Mouse (Mus musculus) cerebellum, adult 2 months (tissue): ENCODE measurements around the gene Prr13.

Experiments
- CTCF ChIP-seq: fragments of 200-500 bp; IDR thresholded peaks from 2 replicates; pipeline ENCODE4 v1.5.1; 2011; ENCODE audit warnings: low read depth, mild to moderate bottlenecking, control low read depth, low read length, moderate library complexity, borderline replicate concordance; ENCODE audit not compliant: insufficient read depth
- POLR2A ChIP-seq: fragments of 200-500 bp; IDR thresholded peaks from 2 replicates; pipeline ENCODE4 v1.6.1; 2011; ENCODE audit warnings: low read length, control low read depth, borderline replicate concordance; ENCODE audit not compliant: insufficient read depth

DNA sequence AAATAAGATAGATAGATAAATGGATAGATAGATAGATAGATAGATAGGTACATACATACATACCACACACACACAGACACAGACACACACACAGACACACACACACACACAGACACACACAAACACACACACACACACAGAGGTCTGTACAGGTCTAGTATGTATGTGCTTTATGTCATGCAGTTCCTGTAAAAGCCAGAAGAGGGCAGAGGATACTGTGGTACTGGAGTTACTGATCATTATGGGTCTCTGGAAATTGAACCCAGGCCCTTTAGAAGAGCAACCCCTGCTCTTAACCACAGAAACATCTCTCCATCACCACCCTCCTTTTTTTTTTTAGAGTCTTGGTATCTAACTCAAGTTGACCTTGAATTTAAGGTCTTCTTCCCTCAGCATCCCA lies 4.8 kb downstream of the Prr13 start:
- TF ChIP-seq POLR2A, result no peak
- TF ChIP-seq CTCF, result no peak
